Mouse (Mus musculus): Measurements from ENCODE around the gene Smyd3. TPM values are rescaled to one million over a fixed set of nuclear protein-coding genes. Genes with fewer than 3 reads are reported as not detected.
A peak's percentile ranks its signal among the peaks of the same experiment; 100 is the strongest.

Smyd3 gene
- polyA plus RNA-seq (2012; rRNA removed) = 2.0 and 2.4 TPM in 2 replicates

- peak; percentile 64; the same call in 1 of the 2 replicates for TF ChIP-seq POLR2A (IDR thresholded peaks at IDR 0.05; ENCODE audit: control insufficient read depth, low read depth, low read length)
- TF ChIP-seq CTCF (IDR thresholded peaks at IDR 0.05; ENCODE audit: control insufficient read depth, insufficient read depth, insufficient replicate concordance, low read depth, low read length) = peak; percentile 69; the same call in 1 of the 2 replicates
- Histone ChIP-seq H3K4me1 (ENCODE audit: control insufficient read depth, insufficient read depth, low read length) (peaks cover 4% of the 10 kb centered on the region), H3K27ac (ENCODE audit: control insufficient read depth, insufficient read depth, low read depth, low read length) (0 out of 2 replicates have a peak within 1 kb of the TSS, but pooled peaks have one; percentile 33), H3K4me3 (ENCODE audit: control insufficient read depth, low read depth, low read length) (peak within 1 kb of the TSS; percentile 79), H3K27me3 (ENCODE audit: control insufficient read depth, insufficient read depth, low read length) (no peaks in the 10 kb centered on the region), H3K36me3 (ENCODE audit: control insufficient read depth, insufficient read depth, low read length) (no peaks in the 10 kb centered on the region)
These were observed at the start of gene Smyd3 for GRCm38 (mm10) chr1:179517713-179518465. Gene Smyd3 (minus strand): TSS chr1:179518041.

DNA sequence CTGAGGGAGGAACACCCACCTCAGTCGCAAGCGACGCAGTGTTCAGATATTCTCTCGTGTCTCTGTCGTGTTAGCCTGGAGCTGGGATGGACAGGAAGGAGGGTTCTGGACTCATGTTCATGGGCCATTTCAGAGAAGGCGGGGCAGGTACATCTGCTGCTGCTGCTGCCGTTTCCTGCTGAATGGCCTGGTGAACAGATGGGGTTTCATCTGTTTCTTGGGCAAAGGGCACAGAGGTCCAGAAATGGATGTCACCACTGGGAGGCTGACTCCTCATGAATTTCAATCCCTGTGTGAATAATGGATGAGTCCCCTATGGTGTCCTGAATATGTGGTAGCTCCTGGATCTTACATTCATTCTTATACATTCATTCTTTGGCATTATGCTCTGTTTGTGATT, 49.7 kb upstream of the Smyd3 start:
- Histone ChIP-seq H3K4me1 (ENCODE audit: control insufficient read depth, insufficient read depth, low read length) (no peaks in the 10 kb centered on the region), H3K4me3 (ENCODE audit: control insufficient read depth, low read depth, low read length) (no peak overlapping the region), H3K27me3 (ENCODE audit: control insufficient read depth, insufficient read depth, low read length) (no peaks in the 10 kb centered on the region), H3K36me3 (ENCODE audit: control insufficient read depth, insufficient read depth, low read length) (no peaks in the 10 kb centered on the region), H3K27ac (ENCODE audit: control insufficient read depth, insufficient read depth, low read depth, low read length) (no peak overlapping the region)
- TF ChIP-seq CTCF (IDR thresholded peaks at IDR 0.05; ENCODE audit: control insufficient read depth, insufficient read depth, insufficient replicate concordance, low read depth, low read length) (no peak), POLR2A (IDR thresholded peaks at IDR 0.05; ENCODE audit: control insufficient read depth, low read depth, low read length) (no peak)

GRCm38 (mm10) chr1:179563926-179564325, 46.1 kb upstream of the Smyd3 start:
- no peak overlapping the region for H3K4me3 ChIP-seq (ENCODE audit: control insufficient read depth, low read depth, low read length)
- no peaks in the 10 kb centered on the region for H3K4me1 ChIP-seq (ENCODE audit: control insufficient read depth, insufficient read depth, low read length)
- no peaks in the 10 kb centered on the region for H3K36me3 ChIP-seq (ENCODE audit: control insufficient read depth, insufficient read depth, low read length)
- TF ChIP-seq CTCF (IDR thresholded peaks at IDR 0.05; ENCODE audit: control insufficient read depth, insufficient read depth, insufficient replicate concordance, low read depth, low read length) = no peak
- no peak for TF ChIP-seq POLR2A (IDR thresholded peaks at IDR 0.05; ENCODE audit: control insufficient read depth, low read depth, low read length)
- H3K27me3 ChIP-seq (ENCODE audit: control insufficient read depth, insufficient read depth, low read length) = no peaks in the 10 kb centered on the region
- no peak overlapping the region for H3K27ac ChIP-seq (ENCODE audit: control insufficient read depth, insufficient read depth, low read depth, low read length)

- Histone ChIP-seq H3K36me3 (ENCODE audit: control insufficient read depth, insufficient read depth, low read length) (no peaks in the 10 kb centered on the region), H3K4me3 (ENCODE audit: control insufficient read depth, low read depth, low read length) (no peak overlapping the region), H3K27me3 (ENCODE audit: control insufficient read depth, insufficient read depth, low read length) (no peaks in the 10 kb centered on the region), H3K4me1 (ENCODE audit: control insufficient read depth, insufficient read depth, low read length) (no peaks in the 10 kb centered on the region), H3K27ac (ENCODE audit: control insufficient read depth, insufficient read depth, low read depth, low read length) (no peak overlapping the region)
- TF ChIP-seq CTCF (IDR thresholded peaks at IDR 0.05; ENCODE audit: control insufficient read depth, insufficient read depth, insufficient replicate concordance, low read depth, low read length) = no peak
- no peak for TF ChIP-seq POLR2A (IDR thresholded peaks at IDR 0.05; ENCODE audit: control insufficient read depth, low read depth, low read length)
These were observed 45.4 kb upstream of the Smyd3 start for GRCm38 (mm10) chr1:179563211-179563610.

DNA sequence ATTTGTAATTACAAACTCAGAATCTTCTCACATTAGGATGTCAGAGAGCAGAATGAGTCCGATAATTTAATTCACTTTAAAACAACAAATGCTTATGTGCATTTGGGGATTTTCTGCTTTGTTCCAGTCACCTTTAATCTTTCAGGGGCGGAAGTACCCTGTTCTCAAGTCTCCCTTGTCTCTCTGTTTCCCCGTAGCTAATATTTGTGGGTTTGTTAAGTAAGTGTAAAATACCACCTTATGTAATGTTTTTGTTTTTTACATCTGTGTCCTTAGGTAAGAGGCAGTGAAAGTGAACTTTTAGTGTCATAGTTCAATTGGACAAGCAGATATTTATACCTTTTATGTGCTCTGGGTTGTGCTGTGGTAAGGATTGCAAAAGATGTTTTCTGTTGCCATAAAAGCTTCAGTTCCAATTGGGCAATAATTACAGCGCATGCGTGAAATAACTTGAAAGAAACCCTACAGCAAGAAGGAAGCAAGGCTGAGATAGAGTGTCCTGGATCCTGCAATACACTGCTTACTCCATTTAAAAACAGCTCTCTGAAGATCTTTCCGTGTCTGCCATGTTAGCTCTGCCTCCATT, 43.1 kb upstream of the Smyd3 start:
- H3K27me3 ChIP-seq (ENCODE audit: control insufficient read depth, insufficient read depth, low read length) = no peaks in the 10 kb centered on the region
- H3K4me3 ChIP-seq (ENCODE audit: control insufficient read depth, low read depth, low read length) = no peak overlapping the region
- TF ChIP-seq CTCF (IDR thresholded peaks at IDR 0.05; ENCODE audit: control insufficient read depth, insufficient read depth, insufficient replicate concordance, low read depth, low read length) (no peak), POLR2A (IDR thresholded peaks at IDR 0.05; ENCODE audit: control insufficient read depth, low read depth, low read length) (no peak)
- no peaks in the 10 kb centered on the region for H3K4me1 ChIP-seq (ENCODE audit: control insufficient read depth, insufficient read depth, low read length)
- H3K27ac ChIP-seq (ENCODE audit: control insufficient read depth, insufficient read depth, low read depth, low read length) = no peak overlapping the region
- no peaks in the 10 kb centered on the region for H3K36me3 ChIP-seq (ENCODE audit: control insufficient read depth, insufficient read depth, low read length)

- Histone ChIP-seq H3K27ac (ENCODE audit: control insufficient read depth, insufficient read depth, low read depth, low read length) (no peak overlapping the region), H3K4me1 (ENCODE audit: control insufficient read depth, insufficient read depth, low read length) (no peaks in the 10 kb centered on the region), H3K27me3 (ENCODE audit: control insufficient read depth, insufficient read depth, low read length) (no peaks in the 10 kb centered on the region), H3K4me3 (ENCODE audit: control insufficient read depth, low read depth, low read length) (no peak overlapping the region), H3K36me3 (ENCODE audit: control insufficient read depth, insufficient read depth, low read length) (no peaks in the 10 kb centered on the region)
- no peak for TF ChIP-seq POLR2A (IDR thresholded peaks at IDR 0.05; ENCODE audit: control insufficient read depth, low read depth, low read length)
- TF ChIP-seq CTCF (IDR thresholded peaks at IDR 0.05; ENCODE audit: control insufficient read depth, insufficient read depth, insufficient replicate concordance, low read depth, low read length) = no peak
These were observed 41.8 kb upstream of the Smyd3 start for GRCm38 (mm10) chr1:179559446-179560194.

GRCm38 (mm10) chr1:179556921-179557320, 39.1 kb upstream of the Smyd3 start:
- H3K27ac ChIP-seq (ENCODE audit: control insufficient read depth, insufficient read depth, low read depth, low read length) = no peak overlapping the region
- no peaks in the 10 kb centered on the region for H3K4me1 ChIP-seq (ENCODE audit: control insufficient read depth, insufficient read depth, low read length)
- H3K36me3 ChIP-seq (ENCODE audit: control insufficient read depth, insufficient read depth, low read length) = no peaks in the 10 kb centered on the region
- TF ChIP-seq CTCF (IDR thresholded peaks at IDR 0.05; ENCODE audit: control insufficient read depth, insufficient read depth, insufficient replicate concordance, low read depth, low read length) = no peak
- TF ChIP-seq POLR2A (IDR thresholded peaks at IDR 0.05; ENCODE audit: control insufficient read depth, low read depth, low read length) = no peak
- no peaks in the 10 kb centered on the region for H3K27me3 ChIP-seq (ENCODE audit: control insufficient read depth, insufficient read depth, low read length)
- no peak overlapping the region for H3K4me3 ChIP-seq (ENCODE audit: control insufficient read depth, low read depth, low read length)

Measured in testis, adult 2 months (tissue).